Mouse (Mus musculus) spleen, adult 2 months (tissue): Measurements from ENCODE around the gene Crybb3. TPM values are rescaled to one million over a fixed set of nuclear protein-coding genes. Genes with fewer than 3 reads are reported as not detected.

Experiments used
- DNase-seq, 2 experiments: peaks; one replicate each; pipeline versions ENCODE4 v3.0.0 to v3.0.0-alpha.2; 2012 to 2021; ENCODE audit warnings: low spot score in 2 of 2, low read depth in 1 of 2
- H3K27ac ChIP-seq: fragments of 200-500 bp; 2 replicates; pipeline ENCODE4 v1.5.1; 2012; ENCODE audit warnings: low read length, inconsistent platforms; ENCODE audit not compliant: insufficient read depth
- H3K27me3 ChIP-seq: fragments of 200-500 bp; 2 replicates; pipeline ENCODE4 v1.6.1; 2012; ENCODE audit warnings: mild to moderate bottlenecking, moderate library complexity, low read length, inconsistent platforms; ENCODE audit not compliant: control insufficient read depth, insufficient read depth
- H3K36me3 ChIP-seq: fragments of 200-500 bp; 2 replicates; pipeline ENCODE4 v1.6.1; 2012; ENCODE audit warnings: mild to moderate bottlenecking, low read length, inconsistent platforms; ENCODE audit not compliant: control insufficient read depth, insufficient read depth
- H3K4me1 ChIP-seq: fragments of 200-500 bp; 2 replicates; pipeline ENCODE4 v1.6.1; 2011; ENCODE audit warnings: inconsistent platforms; ENCODE audit not compliant: control insufficient read depth, insufficient read depth, insufficient read length
- H3K4me3 ChIP-seq: fragments of 200-500 bp; 2 replicates; pipeline ENCODE4 v1.5.1; 2011; ENCODE audit warnings: mild to moderate bottlenecking, inconsistent platforms; ENCODE audit not compliant: insufficient read depth, insufficient read length; ENCODE audit errors: extremely low read depth
- CTCF ChIP-seq: fragments of 200-500 bp; IDR thresholded peaks from 2 replicates; pipeline ENCODE4 v1.5.1; 2011; ENCODE audit warnings: mild to moderate bottlenecking, inconsistent platforms; ENCODE audit not compliant: insufficient read depth, insufficient read length, insufficient replicate concordance; ENCODE audit errors: extremely low read depth
- POLR2A ChIP-seq: fragments of 200-500 bp; IDR thresholded peaks from 2 replicates; pipeline ENCODE4 v1.6.1; 2011; ENCODE audit warnings: low read depth, low read length, inconsistent platforms
- WGBS: fragments of 180-500 bp; shearing (Covaris S2); methylation state at CpG from one replicate; pipeline ENCODE4 v1.1.7; 2018; 5-methylcytosine and 5-hydroxymethylcytosine counted together
- polyA plus RNA-seq: library from polyadenylated mRNA; depleted of rRNA; stranded (reverse); fragments of >200 nt; gene quantifications from 2 replicates; pipeline ENCODE4 v1.2.3, GENCODE M21; 2012

Crybb3 gene
- polyA plus RNA-seq, 1 experiment = 1.7 TPM

- DNase-seq = no peak
- Histone ChIP-seq H3K4me1 (no peaks in the 10 kb centered on the region), H3K4me3 (no peak overlapping the region), H3K27ac (no peak overlapping the region), H3K36me3 (no peaks in the 10 kb centered on the region), H3K27me3 (no peaks in the 10 kb centered on the region)
- no peak for TF ChIP-seq POLR2A
- TF ChIP-seq CTCF = no peak
- 89% methylated on average over 4 of the region's 4 CpGs for WGBS
Measured at GRCm38 (mm10) chr5:113105481-113105880, 24.1 kb upstream of the Crybb3 start.

- DNase-seq = no peak
- no peak overlapping the region for H3K27ac ChIP-seq
- 89% methylated on average over 9 of the region's 9 CpGs for WGBS
Measured at GRCm38 (mm10) chr5:113105035-113105434, 23.7 kb upstream of the Crybb3 start.

GRCm38 (mm10) chr5:113102455-113102854 lies 21.1 kb upstream of the Crybb3 start:
- Histone ChIP-seq H3K4me1 (no peaks in the 10 kb centered on the region), H3K27me3 (no peaks in the 10 kb centered on the region), H3K27ac (no peak overlapping the region), H3K4me3 (no peak overlapping the region), H3K36me3 (no peaks in the 10 kb centered on the region)
- no peak for DNase-seq
- TF ChIP-seq POLR2A (no peak), CTCF (no peak)
- WGBS = 94% methylated on average over 7 of the region's 7 CpGs

More at GRCm38 (mm10) chr5:113105035-113105434, 23.7 kb upstream of the Crybb3 start:
- H3K4me3 ChIP-seq = no peak overlapping the region
- TF ChIP-seq CTCF = no peak
- TF ChIP-seq POLR2A = no peak
- no peaks in the 10 kb centered on the region for H3K27me3 ChIP-seq
- H3K36me3 ChIP-seq = no peaks in the 10 kb centered on the region
- H3K4me1 ChIP-seq = no peaks in the 10 kb centered on the region

GRCm38 (mm10) chr5:113101457-113101856 lies 20.1 kb upstream of the Crybb3 start:
- H3K36me3 ChIP-seq = no peaks in the 10 kb centered on the region
- WGBS = 87% methylated on average over 10 of the region's 10 CpGs
- no peak overlapping the region for H3K4me3 ChIP-seq
- no peak for DNase-seq
- no peaks in the 10 kb centered on the region for H3K27me3 ChIP-seq
- H3K27ac ChIP-seq = no peak overlapping the region
- TF ChIP-seq POLR2A = no peak
- no peak for TF ChIP-seq CTCF
- no peaks in the 10 kb centered on the region for H3K4me1 ChIP-seq

- Histone ChIP-seq H3K4me1 (no peaks in the 10 kb centered on the region), H3K27me3 (no peaks in the 10 kb centered on the region), H3K27ac (no peak overlapping the region), H3K4me3 (no peak overlapping the region), H3K36me3 (no peaks in the 10 kb centered on the region)
- TF ChIP-seq POLR2A (no peak), CTCF (no peak)
- 90% methylated on average over 11 of the region's 11 CpGs for WGBS
- no peak for DNase-seq
Measured at GRCm38 (mm10) chr5:113100422-113100821, 19.0 kb upstream of the Crybb3 start.

- Histone ChIP-seq H3K4me3 (no peak overlapping the region), H3K36me3 (no peaks in the 10 kb centered on the region), H3K4me1 (no peaks in the 10 kb centered on the region), H3K27ac (no peak overlapping the region), H3K27me3 (no peaks in the 10 kb centered on the region)
- 56% methylated on average over 1 of the region's 1 CpGs for WGBS
- peak; percentile 29 to 77 for DNase-seq
- TF ChIP-seq POLR2A = no peak
- peak; percentile 100 for TF ChIP-seq CTCF
Measured at GRCm38 (mm10) chr5:113099546-113099945, 18.2 kb upstream of the Crybb3 start.

GRCm38 (mm10) chr5:113097551-113097950 lies 16.2 kb upstream of the Crybb3 start:
- TF ChIP-seq POLR2A (no peak), CTCF (no peak)
- Histone ChIP-seq H3K4me3 (no peak overlapping the region), H3K27ac (no peak overlapping the region), H3K36me3 (no peaks in the 10 kb centered on the region), H3K27me3 (no peaks in the 10 kb centered on the region), H3K4me1 (no peaks in the 10 kb centered on the region)
- DNase-seq = no peak
- 97% methylated on average over 17 of the region's 17 CpGs for WGBS
